Mouse (Mus musculus) liver, embryonic 16.5 days (tissue): ENCODE measurements around the gene Pif1. TPM values are rescaled to one million over a fixed set of nuclear protein-coding genes. Genes with fewer than 3 reads are reported as not detected.

Experiments used
- ATAC-seq: fragments of 200-750 bp; cut with Nextera tagmentation; 2 replicates; pipeline ENCODE4 v1.8.0; 2017; ENCODE audit warnings: low read depth, mild to moderate bottlenecking, moderate number of reproducible peaks, moderate library complexity
- H3K27ac ChIP-seq: fragments of 300-500 bp; sonication (generic); 2 replicates; pipeline ENCODE4 v1.5.1; 2014; ENCODE audit warnings: mild to moderate bottlenecking, low read length
- H3K27me3 ChIP-seq: fragments of 300-500 bp; sonication (generic); 2 replicates; pipeline ENCODE4 v1.6.1; 2014; ENCODE audit warnings: low read depth, low read length, mixed read lengths; ENCODE audit not compliant: control insufficient read depth, insufficient read depth
- H3K36me3 ChIP-seq: fragments of 300-500 bp; sonication (generic); 2 replicates; pipeline ENCODE4 v1.6.1; 2014; ENCODE audit warnings: mild to moderate bottlenecking; ENCODE audit not compliant: control insufficient read depth, insufficient read depth
- H3K4me1 ChIP-seq: fragments of 300-500 bp; sonication (generic); 2 replicates; pipeline ENCODE4 v1.6.1; 2014; ENCODE audit warnings: low read depth, low read length, mixed read lengths; ENCODE audit not compliant: control insufficient read depth
- H3K4me2 ChIP-seq: fragments of 300-500 bp; sonication (generic); 2 replicates; pipeline ENCODE4 v1.6.1; 2014; ENCODE audit warnings: low read depth, low read length, mixed read lengths
- H3K4me3 ChIP-seq: fragments of 300-500 bp; sonication (generic); 2 replicates; pipeline ENCODE4 v1.5.1; 2014; ENCODE audit warnings: low read depth, mild to moderate bottlenecking, low read length
- H3K9ac ChIP-seq: fragments of 300-500 bp; sonication (generic); 2 replicates; pipeline ENCODE4 v1.6.1; 2014; ENCODE audit warnings: low read depth, low read length
- H3K9me3 ChIP-seq: fragments of 300-500 bp; sonication (generic); replicated peaks from 2 replicates; pipeline ENCODE4 v1.6.1; 2016; ENCODE audit warnings: low read length; ENCODE audit not compliant: control insufficient read depth
- WGBS: fragments of 180-500 bp; shearing (Covaris S2); extraction: QIAGEN DNeasy Blood & Tissue Kit; methylation state at CpG from one replicate; pipeline ENCODE4 v1.1.7; 2014; ENCODE audit not compliant: insufficient replicate concordance; 5-methylcytosine and 5-hydroxymethylcytosine counted together
- polyA plus RNA-seq: library from polyadenylated mRNA; unstranded; fragments of >200 nt; fragmentation: Nextera tagmentation; extraction: Ambion mirVana; gene quantifications from 2 replicates; pipeline ENCODE4 v1.2.1, GENCODE M21; 2015

The Pif1 gene
- polyA plus RNA-seq, 1 experiment from 2014 or later, result 9.6 TPM

DNA sequence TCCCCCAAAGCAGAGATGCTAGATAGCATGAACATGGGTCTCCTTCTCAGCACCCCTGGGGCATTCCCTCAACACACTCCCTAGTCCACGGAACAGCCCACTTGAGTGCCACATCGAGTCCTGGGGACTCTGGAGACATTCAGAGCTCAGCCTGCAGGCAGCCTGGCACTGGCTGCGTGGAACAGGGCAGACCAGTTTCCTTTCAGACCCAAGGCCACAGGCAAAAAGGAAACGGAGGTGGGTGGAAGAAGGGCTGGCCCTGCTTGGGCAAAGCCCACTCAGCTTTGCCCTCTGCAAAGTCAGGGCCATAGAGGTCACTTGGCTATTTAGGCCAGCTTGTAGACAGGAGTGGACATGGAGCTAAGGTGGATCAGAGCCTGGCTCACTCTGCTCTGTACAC is 39.1 kb upstream of the Pif1 start:
- Histone ChIP-seq H3K4me2 (no peak overlapping the region), H3K9ac (no peak overlapping the region), H3K27me3 (no peaks in the 10 kb centered on the region), H3K4me3 (no peak overlapping the region), H3K27ac (no peak overlapping the region), H3K36me3 (peaks cover 1% of the 10 kb centered on the region; the same call in 1 of the 2 replicates), H3K4me1 (peaks cover 55% of the 10 kb centered on the region), H3K9me3 (no peaks in the 10 kb centered on the region)
- WGBS, result 49% methylated on average over 4 of the region's 4 CpGs
- ATAC-seq, result no peak

GRCm38 (mm10) chr9:65548311-65548710 is 38.6 kb upstream of the Pif1 start:
- peaks cover 59% of the 10 kb centered on the region for H3K4me1 ChIP-seq
- no peak overlapping the region for H3K27ac ChIP-seq
- no peaks in the 10 kb centered on the region for H3K27me3 ChIP-seq
- peaks cover 6% of the 10 kb centered on the region; the same call in 1 of the 2 replicates for H3K36me3 ChIP-seq
- no peak overlapping the region for H3K4me3 ChIP-seq
- WGBS, result 87% methylated on average over 8 of the region's 8 CpGs
- H3K9ac ChIP-seq, result no peak overlapping the region
- H3K9me3 ChIP-seq, result no peaks in the 10 kb centered on the region
- no peak overlapping the region for H3K4me2 ChIP-seq
- no peak for ATAC-seq

- H3K9me3 ChIP-seq, result no peaks in the 10 kb centered on the region
- no peaks in the 10 kb centered on the region for H3K27me3 ChIP-seq
- 80% methylated on average over 3 of the region's 3 CpGs for WGBS
- H3K27ac ChIP-seq, result no peak overlapping the region
- peaks cover 11% of the 10 kb centered on the region for H3K36me3 ChIP-seq
- H3K4me2 ChIP-seq, result no peak overlapping the region
- ATAC-seq, result no peak
- no peak overlapping the region for H3K9ac ChIP-seq
- H3K4me3 ChIP-seq, result no peak overlapping the region
- H3K4me1 ChIP-seq, result peaks cover 68% of the 10 kb centered on the region
These were observed 37.8 kb upstream of the Pif1 start for GRCm38 (mm10) chr9:65549139-65549538.

- H3K36me3 ChIP-seq, result peaks cover 14% of the 10 kb centered on the region
- no peak overlapping the region for H3K27ac ChIP-seq
- H3K27me3 ChIP-seq, result no peaks in the 10 kb centered on the region
- 46% methylated on average over 5 of the region's 5 CpGs for WGBS
- peaks cover 73% of the 10 kb centered on the region for H3K4me1 ChIP-seq
- no peak overlapping the region for H3K4me2 ChIP-seq
- no peak for ATAC-seq
- H3K4me3 ChIP-seq, result no peak overlapping the region
- no peaks in the 10 kb centered on the region for H3K9me3 ChIP-seq
- no peak overlapping the region for H3K9ac ChIP-seq
These were observed 37.3 kb upstream of the Pif1 start for GRCm38 (mm10) chr9:65549643-65550042.

DNA sequence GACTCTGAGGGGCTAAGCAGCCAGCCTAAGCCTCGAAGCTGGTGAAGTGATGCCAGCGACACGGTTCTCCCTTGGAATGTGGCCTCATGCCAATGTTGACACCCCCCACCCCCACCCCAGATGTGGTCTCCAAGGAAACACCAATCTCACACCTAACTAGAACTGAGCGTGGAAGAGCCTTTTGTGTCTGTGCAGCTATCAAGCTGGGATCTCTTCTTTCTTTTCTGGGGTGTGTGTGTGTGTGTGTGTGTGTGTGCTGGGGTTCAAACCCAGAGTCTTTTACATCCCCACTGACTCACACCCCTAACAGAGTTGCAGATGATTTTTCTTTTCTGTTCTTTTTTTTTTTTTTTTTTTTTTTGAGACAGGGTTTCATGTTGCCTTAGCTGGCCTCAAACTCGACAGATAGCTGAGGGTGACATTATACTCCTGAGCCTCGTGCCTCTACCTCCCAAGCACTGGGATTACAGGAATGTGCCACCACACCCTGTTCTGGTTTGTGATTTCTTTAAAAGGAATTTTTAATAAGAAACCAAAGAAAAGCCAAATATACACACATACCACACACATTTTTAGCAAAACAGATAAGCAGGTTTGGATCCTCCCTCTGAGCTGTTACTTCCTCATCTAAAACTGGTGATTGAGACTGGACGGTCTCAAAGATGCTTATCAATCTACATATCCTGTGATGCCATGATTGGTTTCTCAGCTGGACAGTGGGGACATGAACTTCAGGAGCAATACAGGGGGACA is 36.7 kb upstream of the Pif1 start:
- Histone ChIP-seq H3K9ac (no peak overlapping the region), H3K36me3 (peaks cover 14% of the 10 kb centered on the region), H3K4me2 (no peak overlapping the region), H3K4me3 (no peak overlapping the region), H3K27ac (peak overlapping the region; percentile 58), H3K27me3 (no peaks in the 10 kb centered on the region), H3K4me1 (peaks cover 76% of the 10 kb centered on the region), H3K9me3 (no peaks in the 10 kb centered on the region)
- ATAC-seq, result no peak
- 38% methylated on average over 7 of the region's 7 CpGs for WGBS

DNA sequence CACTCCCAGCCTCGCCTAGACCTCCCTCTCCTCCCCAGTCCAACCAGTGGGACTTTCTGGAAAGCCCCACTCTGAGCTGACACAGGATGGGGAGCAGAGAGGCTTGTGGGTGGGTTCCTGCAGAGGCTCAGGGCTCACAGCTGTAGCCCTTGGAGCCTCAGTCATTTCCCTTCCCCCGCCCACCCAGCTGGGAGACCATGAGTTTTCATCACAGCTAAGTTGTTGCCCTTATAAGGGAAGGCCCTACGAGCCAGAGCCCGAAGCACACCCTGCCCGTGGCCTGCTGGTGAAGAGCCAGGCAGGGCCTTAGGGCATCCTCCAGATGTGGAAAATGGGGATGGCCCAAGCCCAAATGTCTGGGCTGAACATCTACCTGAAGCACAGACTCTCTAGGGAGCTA is 35.9 kb upstream of the Pif1 start:
- H3K9ac ChIP-seq, result no peak overlapping the region
- H3K9me3 ChIP-seq, result no peaks in the 10 kb centered on the region
- no peak overlapping the region for H3K4me3 ChIP-seq
- peak overlapping the region; percentile 58 for H3K27ac ChIP-seq
- ATAC-seq, result 0 out of 2 replicates have a peak, but pooled peaks have one; percentile 1
- no peaks in the 10 kb centered on the region for H3K27me3 ChIP-seq
- no peak overlapping the region for H3K4me2 ChIP-seq
- WGBS, result 19% methylated on average over 5 of the region's 5 CpGs
- peaks cover 18% of the 10 kb centered on the region for H3K36me3 ChIP-seq
- H3K4me1 ChIP-seq, result peaks cover 76% of the 10 kb centered on the region

DNA sequence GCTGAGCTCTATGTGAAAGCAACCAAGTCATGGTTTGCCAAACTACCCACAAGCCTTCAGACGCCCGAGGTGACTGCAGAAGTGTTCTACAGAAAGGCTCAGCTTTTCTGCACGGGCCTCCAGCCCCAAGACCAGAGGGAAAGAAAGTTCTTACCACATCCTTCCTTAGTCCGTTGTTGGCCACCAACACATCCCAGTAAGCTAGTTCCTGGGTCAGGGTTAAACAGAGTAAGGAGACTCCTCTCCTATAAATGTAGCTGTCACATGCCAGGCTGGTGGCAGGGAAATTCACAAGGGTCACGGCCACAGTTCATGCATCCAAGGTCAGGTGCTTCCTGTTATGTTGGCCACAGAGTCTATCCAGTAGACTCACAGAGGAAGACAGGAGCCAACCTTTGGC is 34.8 kb upstream of the Pif1 start:
- no peak for ATAC-seq
- 27% methylated on average over 5 of the region's 5 CpGs for WGBS

DNA sequence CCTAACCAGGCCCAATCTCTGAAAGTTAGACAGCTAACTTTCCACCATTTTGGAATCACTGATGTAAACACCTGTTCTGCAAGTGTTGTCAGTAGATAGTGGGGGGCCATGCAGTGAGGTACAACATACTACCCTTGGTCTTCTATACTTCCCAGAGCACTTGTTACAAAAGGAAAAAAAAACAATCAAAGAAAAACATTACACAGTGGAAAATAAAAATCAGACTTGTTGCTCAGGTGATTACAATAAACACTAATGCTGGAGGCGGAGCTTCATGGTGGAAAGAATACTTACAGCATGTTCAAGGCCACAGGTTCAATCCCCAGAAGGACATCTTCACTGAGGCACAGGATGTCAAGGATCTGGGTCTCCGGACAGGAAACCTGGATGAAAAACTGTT is 34.2 kb upstream of the Pif1 start:
- Histone ChIP-seq H3K27me3 (no peaks in the 10 kb centered on the region), H3K9me3 (no peaks in the 10 kb centered on the region), H3K27ac (peak overlapping the region; percentile 58), H3K36me3 (peaks cover 34% of the 10 kb centered on the region), H3K4me2 (no peak overlapping the region), H3K9ac (no peak overlapping the region), H3K4me1 (peaks cover 81% of the 10 kb centered on the region), H3K4me3 (no peak overlapping the region)
- WGBS, result 90% methylated on average over 2 of the region's 2 CpGs
- ATAC-seq, result no peak

More for the DNA sequence above, 34.8 kb upstream of the Pif1 start:
- Histone ChIP-seq H3K9me3 (no peaks in the 10 kb centered on the region), H3K27ac (peak overlapping the region; percentile 58), H3K9ac (peak overlapping the region; percentile 4; the same call in 1 of the 2 replicates), H3K4me1 (peaks cover 76% of the 10 kb centered on the region), H3K36me3 (peaks cover 29% of the 10 kb centered on the region), H3K4me2 (no peak overlapping the region), H3K4me3 (no peak overlapping the region), H3K27me3 (no peaks in the 10 kb centered on the region)

- Histone ChIP-seq H3K9ac (peak overlapping the region; percentile 70), H3K4me2 (peak overlapping the region; percentile 65), H3K4me1 (peaks cover 79% of the 10 kb centered on the region), H3K9me3 (no peaks in the 10 kb centered on the region), H3K27me3 (no peaks in the 10 kb centered on the region), H3K27ac (peak overlapping the region; percentile 96), H3K4me3 (peak overlapping the region; percentile 26), H3K36me3 (peaks cover 57% of the 10 kb centered on the region)
- WGBS, result 4% methylated on average over 5 of the region's 5 CpGs
- peak; percentile 93 for ATAC-seq
These were observed 32.0 kb upstream of the Pif1 start for GRCm38 (mm10) chr9:65555001-65555405.
